8 mouse cellular contexts compared by ENCODE assay signal in the genomic region with DNA sequence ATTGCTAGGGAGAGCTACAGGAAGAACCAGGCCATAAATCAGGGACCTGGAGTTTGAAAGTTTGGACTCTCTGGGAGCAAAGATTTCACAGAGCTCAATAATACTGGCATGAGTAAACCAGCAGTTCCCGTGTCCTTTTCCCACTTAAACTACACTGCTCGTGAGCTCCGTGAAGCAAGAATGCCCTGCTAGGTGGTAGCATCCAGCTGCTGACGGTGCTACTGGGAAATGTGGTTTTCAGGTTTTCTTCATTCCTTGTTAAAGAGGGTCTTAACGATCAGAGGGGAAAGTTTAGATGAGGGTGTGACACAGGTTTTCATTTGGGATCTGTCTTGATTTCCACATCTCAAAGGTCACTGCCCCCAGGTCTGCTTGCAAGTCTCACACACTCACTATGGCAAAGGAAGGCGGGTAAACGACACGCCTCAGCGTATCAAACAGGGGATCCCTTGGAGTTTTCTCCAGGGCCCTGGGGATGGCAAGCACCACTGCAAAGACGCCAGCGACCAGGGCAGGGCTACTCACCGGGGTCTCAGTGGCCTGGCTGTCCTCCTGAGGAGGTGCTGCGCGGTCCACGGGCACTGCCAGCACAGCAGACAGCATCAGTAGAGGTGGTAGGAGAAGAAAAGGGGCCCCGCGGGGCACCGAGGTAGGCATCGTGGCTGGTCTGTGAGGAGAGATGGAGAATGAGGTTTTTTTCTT. TPM values are rescaled to one million over a fixed set of nuclear protein-coding genes. Genes with fewer than 3 reads are reported as not detected.
DNase-seq lines count a peak whose midpoint lies in the region; ATAC-seq and TF ChIP-seq lines count a peak whose summit lies in the region.

No protein-coding gene starts in this region.

- peak overlapping the region; percentile 80; the same call in 1 of the 2 replicates for H3K27ac ChIP-seq in heart, embryonic 12.5 days (ENCODE audit: poor library complexity, severe bottlenecking)
- H3K27ac ChIP-seq in ES-Bruce4 (ENCODE audit: insufficient read depth, low read length): no peak overlapping the region
- H3K27ac ChIP-seq in forebrain, embryonic 16.5 days (ENCODE audit: low read length): no peak overlapping the region
- H3K27ac ChIP-seq in liver, embryonic 16.5 days (ENCODE audit: low read length): peak overlapping the region; percentile 95

- no peak for TF ChIP-seq POLR2A in ES-Bruce4 (IDR thresholded peaks at IDR 0.05; ENCODE audit: insufficient read depth, low read length)

- H3K27me3 ChIP-seq in heart, embryonic 12.5 days (replicated peaks): no peaks in the 10 kb centered on the region
- H3K27me3 ChIP-seq in ES-Bruce4 (ENCODE audit: control insufficient read depth, insufficient read depth, low read length, poor library complexity, severe bottlenecking): no peaks in the 10 kb centered on the region
- no peaks in the 10 kb centered on the region for H3K27me3 ChIP-seq in forebrain, embryonic 16.5 days (replicated peaks; ENCODE audit: control insufficient read depth, insufficient read depth, low read length)
- no peaks in the 10 kb centered on the region for H3K27me3 ChIP-seq in liver, embryonic 16.5 days (ENCODE audit: control insufficient read depth, insufficient read depth, low read depth, low read length)

- H3K4me3 ChIP-seq in heart, embryonic 12.5 days: peak overlapping the region; percentile 74
- H3K4me3 ChIP-seq in ES-Bruce4 (ENCODE audit: low read depth, low read length): peak overlapping the region; percentile 96
- H3K4me3 ChIP-seq in forebrain, embryonic 16.5 days (replicated peaks; ENCODE audit: low read length): peak overlapping the region; percentile 68
- H3K4me3 ChIP-seq in liver, embryonic 16.5 days (ENCODE audit: low read depth, low read length): peak overlapping the region; percentile 75

- no peaks in the 10 kb centered on the region for H3K9me3 ChIP-seq in heart, embryonic 12.5 days (replicated peaks)
- H3K9me3 ChIP-seq in ES-Bruce4 (replicated peaks; ENCODE audit: control insufficient read depth, insufficient read depth, low read length, poor library complexity, severe bottlenecking): no peaks in the 10 kb centered on the region
- H3K9me3 ChIP-seq in forebrain, embryonic 16.5 days (ENCODE audit: control insufficient read depth, low read length): no peaks in the 10 kb centered on the region
- no peaks in the 10 kb centered on the region for H3K9me3 ChIP-seq in liver, embryonic 16.5 days (replicated peaks; ENCODE audit: control insufficient read depth, low read length)

- no peak for TF ChIP-seq EP300 in ES-Bruce4 (IDR thresholded peaks at IDR 0.05; ENCODE audit: insufficient read depth, low read depth, low read length)

- peak overlapping the region; percentile 82 for H3K4me2 ChIP-seq in heart, embryonic 12.5 days
- peak overlapping the region; percentile 73 for H3K4me2 ChIP-seq in forebrain, embryonic 16.5 days (ENCODE audit: low read length)
- peak overlapping the region; percentile 76 for H3K4me2 ChIP-seq in liver, embryonic 16.5 days (ENCODE audit: low read depth, low read length)

- intact Hi-C loops in heart, postnatal 10 days (cut with DNase I): no loop called here

- peak overlapping the region; percentile 83 for H3K9ac ChIP-seq in heart, embryonic 12.5 days
- peak overlapping the region; percentile 38 for H3K9ac ChIP-seq in ES-Bruce4 (ENCODE audit: low read depth, poor library complexity, severe bottlenecking)
- peak overlapping the region; percentile 75 for H3K9ac ChIP-seq in forebrain, embryonic 16.5 days (replicated peaks; ENCODE audit: low read depth, low read length)
- peak overlapping the region; percentile 86 for H3K9ac ChIP-seq in liver, embryonic 16.5 days (ENCODE audit: low read depth, low read length)

- no peak for DNase-seq in heart, postnatal 10 days
- no peak for DNase-seq in adrenal gland, postnatal 25 days
- DNase-seq in layer of hippocampus, adult 8-10 months (ENCODE audit: low spot score in 2 of 2): no peak
- no peak for DNase-seq in adrenal gland, postnatal 10 days

- peaks cover 19% of the 10 kb centered on the region for H3K4me1 ChIP-seq in heart, embryonic 12.5 days (replicated peaks)
- no peaks in the 10 kb centered on the region for H3K4me1 ChIP-seq in ES-Bruce4 (ENCODE audit: control insufficient read depth, insufficient read depth, low read length)
- H3K4me1 ChIP-seq in forebrain, embryonic 16.5 days (replicated peaks; ENCODE audit: control insufficient read depth, insufficient read depth, low read length): peaks cover 16% of the 10 kb centered on the region
- H3K4me1 ChIP-seq in liver, embryonic 16.5 days (ENCODE audit: control insufficient read depth, low read depth, low read length): peaks cover 24% of the 10 kb centered on the region

- H3K36me3 ChIP-seq in heart, embryonic 12.5 days: peaks cover 36% of the 10 kb centered on the region
- H3K36me3 ChIP-seq in ES-Bruce4 (ENCODE audit: control insufficient read depth, insufficient read depth, low read length, poor library complexity, severe bottlenecking): 0 out of 2 replicates have a peak, but pooled peaks cover 2% of the 10 kb centered on the region
- peaks cover 3% of the 10 kb centered on the region for H3K36me3 ChIP-seq in forebrain, embryonic 16.5 days (ENCODE audit: control insufficient read depth, insufficient read depth)
- peaks cover 20% of the 10 kb centered on the region for H3K36me3 ChIP-seq in liver, embryonic 16.5 days (ENCODE audit: control insufficient read depth, insufficient read depth)

- 33% methylated on average over 19 of the region's 19 CpGs for WGBS in heart, embryonic 12.5 days
- WGBS in forebrain, embryonic 16.5 days: 41% methylated on average over 19 of the region's 19 CpGs
- 11% methylated on average over 19 of the region's 19 CpGs for WGBS in liver, embryonic 16.5 days (ENCODE audit: insufficient replicate concordance)

- ATAC-seq in heart, embryonic 12.5 days (ENCODE audit: insufficient number of reproducible peaks, low FRiP score): peak; percentile 12
- peak; percentile 13 for ATAC-seq in forebrain, embryonic 16.5 days
- ATAC-seq in liver, embryonic 16.5 days (ENCODE audit: low read depth): peak; percentile 18

- no peak for TF ChIP-seq CTCF in ES-Bruce4 (IDR thresholded peaks at IDR 0.05; ENCODE audit: low read depth, low read length)

RNA-seq across cellular contexts. Expression of a gene that starts 0.9 kb away (rescaled TPM):
- polyA plus RNA-seq in heart, embryonic 12.5 days (2016; fragmentation: Nextera tagmentation; extraction: Ambion mirVana): 176 and 185 TPM in 2 replicates
- 100 to 1,000 TPM; 144 to 151 TPM for total RNA-seq in heart, postnatal 10 days (2021)
- polyA plus RNA-seq in ES-Bruce4 (2011; ENCODE audit: insufficient read depth, insufficient read length, low read depth, missing spikeins): 105 and 119 TPM in 2 replicates
- 106 and 107 TPM in 2 replicates for polyA plus RNA-seq in forebrain, embryonic 16.5 days (2015; fragmentation: Nextera tagmentation; extraction: Ambion mirVana)
- 122 and 124 TPM in 2 replicates for polyA plus RNA-seq in liver, embryonic 16.5 days (2015; fragmentation: Nextera tagmentation; extraction: Ambion mirVana)
- 220 and 264 TPM in 2 replicates for total RNA-seq in adrenal gland, postnatal 25 days (2021)
- 100 to 1,000 TPM; 101 to 135 (median 117) TPM for total RNA-seq in layer of hippocampus, adult 8-10 months (2022)
- total RNA-seq in adrenal gland, postnatal 10 days (2021): 100 to 1,000 TPM; 175 to 201 TPM

RNA-seq across cellular contexts. Expression of a gene that starts 16.7 kb away (rescaled TPM):
- 33.7 and 35.2 TPM in 2 replicates for polyA plus RNA-seq in heart, embryonic 12.5 days (2016; fragmentation: Nextera tagmentation; extraction: Ambion mirVana)
- 10 to 100 TPM; 24.5 to 45.4 TPM for total RNA-seq in heart, postnatal 10 days (2021)
- polyA plus RNA-seq in ES-Bruce4 (2011; ENCODE audit: insufficient read depth, insufficient read length, low read depth, missing spikeins): 15.5 and 18.6 TPM in 2 replicates
- polyA plus RNA-seq in forebrain, embryonic 16.5 days (2015; fragmentation: Nextera tagmentation; extraction: Ambion mirVana): 14.4 and 16.4 TPM in 2 replicates
- polyA plus RNA-seq in liver, embryonic 16.5 days (2015; fragmentation: Nextera tagmentation; extraction: Ambion mirVana): 293 and 328 TPM in 2 replicates
- total RNA-seq in adrenal gland, postnatal 25 days (2021): 28.0 and 29.6 TPM in 2 replicates
- 10 to 100 TPM; 15.2 to 24.6 (median 19.0) TPM for total RNA-seq in layer of hippocampus, adult 8-10 months (2022)
- total RNA-seq in adrenal gland, postnatal 10 days (2021): 10 to 100 TPM; 28.0 to 48.2 TPM

RNA-seq across cellular contexts. Expression of a gene that starts 16.8 kb away (rescaled TPM):
- 0.57 and 0.68 TPM in 2 replicates for polyA plus RNA-seq in heart, embryonic 12.5 days (2016; fragmentation: Nextera tagmentation; extraction: Ambion mirVana)
- total RNA-seq in heart, postnatal 10 days (2021): 1 to 10 TPM; 4.1 to 5.6 TPM
- polyA plus RNA-seq in ES-Bruce4 (2011; ENCODE audit: insufficient read depth, insufficient read length, low read depth, missing spikeins): 14.3 and 18.6 TPM in 2 replicates
- polyA plus RNA-seq in forebrain, embryonic 16.5 days (2015; fragmentation: Nextera tagmentation; extraction: Ambion mirVana): 0.57 and 0.81 TPM in 2 replicates
- 0.47 and 0.78 TPM in 2 replicates for polyA plus RNA-seq in liver, embryonic 16.5 days (2015; fragmentation: Nextera tagmentation; extraction: Ambion mirVana)
- 3.2 and 3.3 TPM in 2 replicates for total RNA-seq in adrenal gland, postnatal 25 days (2021)
- total RNA-seq in layer of hippocampus, adult 8-10 months (2022): 1 to 10 TPM in 3 of 4 experiments, under 1 TPM in 1; 0.80 to 1.9 (median 1.5) TPM
- total RNA-seq in adrenal gland, postnatal 10 days (2021): 1 to 10 TPM; 5.4 to 9.2 TPM

RNA-seq across cellular contexts. Expression of a gene that starts 20.7 kb away (rescaled TPM):
- 4.2 and 4.3 TPM in 2 replicates for polyA plus RNA-seq in heart, embryonic 12.5 days (2016; fragmentation: Nextera tagmentation; extraction: Ambion mirVana)
- total RNA-seq in heart, postnatal 10 days (2021): 1 to 10 TPM; 4.7 to 6.0 TPM
- polyA plus RNA-seq in ES-Bruce4 (2011; ENCODE audit: insufficient read depth, insufficient read length, low read depth, missing spikeins): 15.3 and 15.5 TPM in 2 replicates
- polyA plus RNA-seq in forebrain, embryonic 16.5 days (2015; fragmentation: Nextera tagmentation; extraction: Ambion mirVana): 2.2 and 3.0 TPM in 2 replicates
- polyA plus RNA-seq in liver, embryonic 16.5 days (2015; fragmentation: Nextera tagmentation; extraction: Ambion mirVana): 2.5 and 3.3 TPM in 2 replicates
- total RNA-seq in adrenal gland, postnatal 25 days (2021): 62.3 and 75.5 TPM in 2 replicates
- total RNA-seq in layer of hippocampus, adult 8-10 months (2022): 1 to 10 TPM; 5.6 to 6.3 (median 6.2) TPM
- total RNA-seq in adrenal gland, postnatal 10 days (2021): 10 to 100 TPM; 42.4 to 47.3 TPM

RNA-seq across cellular contexts. Expression of a gene that starts 22.7 kb away (rescaled TPM):
- not detected in 2 replicates for polyA plus RNA-seq in heart, embryonic 12.5 days (2016; fragmentation: Nextera tagmentation; extraction: Ambion mirVana)
- total RNA-seq in heart, postnatal 10 days (2021): 1 to 10 TPM; 2.2 to 2.5 TPM
- polyA plus RNA-seq in ES-Bruce4 (2011; ENCODE audit: insufficient read depth, insufficient read length, low read depth, missing spikeins): not detected in 2 replicates
- not detected in 2 replicates for polyA plus RNA-seq in forebrain, embryonic 16.5 days (2015; fragmentation: Nextera tagmentation; extraction: Ambion mirVana)
- not detected in 2 replicates for polyA plus RNA-seq in liver, embryonic 16.5 days (2015; fragmentation: Nextera tagmentation; extraction: Ambion mirVana)
- 21.0 and 40.1 TPM in 2 replicates for total RNA-seq in adrenal gland, postnatal 25 days (2021)
- total RNA-seq in layer of hippocampus, adult 8-10 months (2022): 1 to 10 TPM in 1 of 4 experiments, not detected in 3; 2.0 TPM
- total RNA-seq in adrenal gland, postnatal 10 days (2021): 10 to 100 TPM; 26.0 to 27.9 TPM

Comparison
In these comparisons a context has a peak if more than half of its experiments do, and no peak if none do; other contexts are left out.
1. H3K27ac ChIP-seq: peak in heart, embryonic 12.5 days (single experiment) and liver, embryonic 16.5 days (single experiment); none in ES-Bruce4 (single experiment) and forebrain, embryonic 16.5 days (single experiment).
2. Peak in every context shown above with its lines, with median percentiles within 50 percentile points of each other: ATAC-seq, H3K4me2 ChIP-seq, H3K4me3 ChIP-seq and H3K9ac ChIP-seq.